Mouse (Mus musculus) midbrain, embryonic 12.5 days (tissue): Measurements from ENCODE around the gene Ap4e1. TPM values are rescaled to one million over a fixed set of nuclear protein-coding genes. Genes with fewer than 3 reads are reported as not detected.
"Not testable (repeated sequence)": the region's sequence is repeated elsewhere in the genome, so short reads cannot be mapped to it uniquely, and the experiment has no call there.

ENCODE experiments used
- ATAC-seq: fragments of 200-750 bp; cut with Nextera tagmentation; 2 replicates; pipeline ENCODE4 v1.8.0; 2017; ENCODE audit warnings: low read depth, moderate TSS enrichment, moderate library complexity; ENCODE audit not compliant: low FRiP score
- H3K27ac ChIP-seq: fragments of 300-500 bp; sonication (generic); replicated peaks from 2 replicates; pipeline ENCODE4 v1.5.1; 2016; ENCODE audit warnings: mild to moderate bottlenecking
- H3K27me3 ChIP-seq: fragments of 300-500 bp; sonication (generic); 2 replicates; pipeline ENCODE4 v1.6.1; 2016; ENCODE audit warnings: mild to moderate bottlenecking
- H3K36me3 ChIP-seq: fragments of 300-500 bp; sonication (generic); 2 replicates; pipeline ENCODE4 v1.6.1; 2016
- H3K4me1 ChIP-seq: fragments of 300-500 bp; sonication (generic); 2 replicates; pipeline ENCODE4 v1.6.1; 2016
- H3K4me2 ChIP-seq: fragments of 300-500 bp; sonication (generic); replicated peaks from 2 replicates; pipeline ENCODE4 v1.6.1; 2016; ENCODE audit warnings: mild to moderate bottlenecking, moderate library complexity
- H3K4me3 ChIP-seq: fragments of 300-500 bp; sonication (generic); 2 replicates; pipeline ENCODE4 v1.5.1; 2016; ENCODE audit warnings: mild to moderate bottlenecking
- H3K9ac ChIP-seq: fragments of 300-500 bp; sonication (generic); replicated peaks from 2 replicates; pipeline ENCODE4 v1.6.1; 2016; ENCODE audit warnings: mild to moderate bottlenecking, moderate library complexity
- H3K9me3 ChIP-seq: fragments of 300-500 bp; sonication (generic); 2 replicates; pipeline ENCODE4 v1.6.1; 2016; ENCODE audit warnings: mild to moderate bottlenecking
- WGBS: fragments of 180-500 bp; shearing (Covaris S2); methylation state at CpG from one replicate; pipeline ENCODE4 v1.1.7; 2016; 5-methylcytosine and 5-hydroxymethylcytosine counted together
- polyA plus RNA-seq: library from polyadenylated mRNA; unstranded; fragments of >200 nt; fragmentation: Nextera tagmentation; extraction: Ambion mirVana; gene quantifications from 2 replicates; pipeline ENCODE4 v1.2.1, GENCODE M21; 2016

Gene Ap4e1
- polyA plus RNA-seq, 1 experiment from 2014 or later, result 15.5 TPM

- no peaks in the 10 kb centered on the region for H3K9me3 ChIP-seq
- H3K27ac ChIP-seq, result no peak overlapping the region
- 44% methylated on average over 12 of the region's 12 CpGs for WGBS
- H3K27me3 ChIP-seq, result no peaks in the 10 kb centered on the region
- peaks cover 10% of the 10 kb centered on the region for H3K4me1 ChIP-seq
- peaks cover 9% of the 10 kb centered on the region; the same call in 1 of the 2 replicates for H3K36me3 ChIP-seq
- no peak overlapping the region for H3K4me3 ChIP-seq
- H3K4me2 ChIP-seq, result no peak overlapping the region
- H3K9ac ChIP-seq, result no peak overlapping the region
- ATAC-seq, result no peak
These were observed 1.7 kb upstream of the Ap4e1 start for GRCm38 (mm10) chr2:127006634-127007370.

GRCm38 (mm10) chr2:127007509-127007908 is 1.0 kb upstream of the Ap4e1 start:
- H3K4me2 ChIP-seq, result no peak overlapping the region
- no peaks in the 10 kb centered on the region for H3K27me3 ChIP-seq
- H3K4me1 ChIP-seq, result peaks cover 10% of the 10 kb centered on the region
- no peak overlapping the region for H3K27ac ChIP-seq
- no peak overlapping the region for H3K4me3 ChIP-seq
- H3K36me3 ChIP-seq, result peaks cover 16% of the 10 kb centered on the region
- WGBS, result 81% methylated on average over 5 of the region's 5 CpGs
- ATAC-seq, result no peak
- H3K9ac ChIP-seq, result no peak overlapping the region
- H3K9me3 ChIP-seq, result no peaks in the 10 kb centered on the region

- 94% methylated on average over 9 of the region's 9 CpGs for WGBS
- Histone ChIP-seq H3K4me1 (no peaks in the 10 kb centered on the region), H3K27ac (no peak overlapping the region), H3K4me3 (no peak overlapping the region), H3K9ac (no peak overlapping the region), H3K4me2 (no peak overlapping the region), H3K36me3 (peaks cover 48% of the 10 kb centered on the region), H3K27me3 (no peaks in the 10 kb centered on the region), H3K9me3 (no peaks in the 10 kb centered on the region)
- no peak for ATAC-seq
These were observed 26.6 kb downstream of the Ap4e1 start for GRCm38 (mm10) chr2:127035006-127035605.

GRCm38 (mm10) chr2:127037299-127037698 is 28.8 kb downstream of the Ap4e1 start:
- no peaks in the 10 kb centered on the region for H3K9me3 ChIP-seq
- no peak overlapping the region for H3K4me2 ChIP-seq
- no peak overlapping the region for H3K4me3 ChIP-seq
- WGBS, result 94% methylated on average over 4 of the region's 4 CpGs
- H3K27ac ChIP-seq, result no peak overlapping the region
- H3K27me3 ChIP-seq, result no peaks in the 10 kb centered on the region
- no peaks in the 10 kb centered on the region for H3K4me1 ChIP-seq
- H3K9ac ChIP-seq, result no peak overlapping the region
- peaks cover 39% of the 10 kb centered on the region for H3K36me3 ChIP-seq
- no peak for ATAC-seq

- H3K4me1 ChIP-seq, result no peaks in the 10 kb centered on the region
- H3K9me3 ChIP-seq, result no peaks in the 10 kb centered on the region
- H3K36me3 ChIP-seq, result peaks cover 56% of the 10 kb centered on the region
- 98% methylated on average over 9 of the region's 9 CpGs for WGBS
- no peak overlapping the region for H3K4me2 ChIP-seq
- H3K9ac ChIP-seq, result no peak overlapping the region
- H3K27me3 ChIP-seq, result no peaks in the 10 kb centered on the region
- no peak overlapping the region for H3K27ac ChIP-seq
- H3K4me3 ChIP-seq, result no peak overlapping the region
- no peak for ATAC-seq
These were observed 53.0 kb downstream of the Ap4e1 start for GRCm38 (mm10) chr2:127061471-127061870.

- H3K36me3 ChIP-seq, result peaks cover 7% of the 10 kb centered on the region; the same call in 1 of the 2 replicates
- H3K27me3 ChIP-seq, result no peaks in the 10 kb centered on the region
- H3K9ac ChIP-seq, result no peak overlapping the region
- no peaks in the 10 kb centered on the region for H3K9me3 ChIP-seq
- H3K4me3 ChIP-seq, result no peak overlapping the region
- no peak for ATAC-seq
- H3K27ac ChIP-seq, result no peak overlapping the region
- peaks cover 12% of the 10 kb centered on the region for H3K4me1 ChIP-seq
- 76% methylated on average over 7 of the region's 7 CpGs for WGBS
- no peak overlapping the region for H3K4me2 ChIP-seq
These were observed 60.3 kb downstream of the Ap4e1 start for GRCm38 (mm10) chr2:127068806-127069205.

GRCm38 (mm10) chr2:127069781-127070434 is 61.4 kb downstream of the Ap4e1 start:
- H3K36me3 ChIP-seq, result peaks cover 7% of the 10 kb centered on the region; the same call in 1 of the 2 replicates
- 0 out of 2 replicates have a peak overlapping the region, but pooled peaks have one; percentile 39 for H3K27ac ChIP-seq
- H3K9me3 ChIP-seq, result no peaks in the 10 kb centered on the region
- peak overlapping the region; percentile 71 for H3K4me2 ChIP-seq
- H3K9ac ChIP-seq, result peak overlapping the region; percentile 70; the same call in 1 of the 2 replicates
- peak overlapping the region; percentile 72 for H3K4me3 ChIP-seq
- WGBS, result 17% methylated on average over 11 of the region's 11 CpGs
- no peaks in the 10 kb centered on the region for H3K27me3 ChIP-seq
- H3K4me1 ChIP-seq, result peaks cover 12% of the 10 kb centered on the region
- peak; percentile 32; the same call in 1 of the 2 replicates for ATAC-seq

- H3K27me3 ChIP-seq, result no peaks in the 10 kb centered on the region
- peak; percentile 99 for ATAC-seq
These were observed 61.9 kb downstream of the Ap4e1 start, which contains the start of gene Blvra for GRCm38 (mm10) chr2:127070435-127070841. Gene Blvra (plus strand): TSS chr2:127070665.

GRCm38 (mm10) chr2:127070879-127071278 is 62.4 kb downstream of the Ap4e1 start:
- peak overlapping the region; percentile 70 for H3K9ac ChIP-seq
- H3K4me1 ChIP-seq, result peaks cover 12% of the 10 kb centered on the region
- peak; percentile 62 for ATAC-seq
- H3K9me3 ChIP-seq, result no peaks in the 10 kb centered on the region
- H3K27ac ChIP-seq, result peak overlapping the region; percentile 42; the same call in 1 of the 2 replicates
- peak overlapping the region; percentile 72 for H3K4me3 ChIP-seq
- H3K27me3 ChIP-seq, result no peaks in the 10 kb centered on the region
- WGBS, result 12% methylated on average over 9 of the region's 9 CpGs
- peaks cover 7% of the 10 kb centered on the region; the same call in 1 of the 2 replicates for H3K36me3 ChIP-seq
- peak overlapping the region; percentile 71 for H3K4me2 ChIP-seq

More at GRCm38 (mm10) chr2:127070435-127070841, 61.9 kb downstream of the Ap4e1 start, which contains the start of gene Blvra:
- Histone ChIP-seq H3K4me3 (peak within 1 kb of the TSS; percentile 72), H3K36me3 (peaks cover 7% of the 10 kb centered on the region; the same call in 1 of the 2 replicates), H3K4me1 (peaks cover 12% of the 10 kb centered on the region), H3K9ac (peak within 1 kb of the TSS; percentile 70), H3K9me3 (no peaks in the 10 kb centered on the region), H3K27ac (peak within 1 kb of the TSS; percentile 42; the same call in 1 of the 2 replicates), H3K4me2 (peak within 1 kb of the TSS; percentile 71)
- 1% methylated on average over 29 of the region's 32 CpGs for WGBS

- Histone ChIP-seq H3K4me2 (no peak overlapping the region), H3K9me3 (no peaks in the 10 kb centered on the region), H3K4me1 (peaks cover 12% of the 10 kb centered on the region), H3K27ac (no peak overlapping the region), H3K36me3 (no peaks in the 10 kb centered on the region), H3K4me3 (no peak overlapping the region), H3K27me3 (no peaks in the 10 kb centered on the region), H3K9ac (no peak overlapping the region)
- WGBS, result 89% methylated on average over 2 of the region's 2 CpGs
- no peak for ATAC-seq
These were observed 65.6 kb downstream of the Ap4e1 start for GRCm38 (mm10) chr2:127074116-127074515.

- Histone ChIP-seq H3K4me3 (no peak overlapping the region), H3K4me2 (no peak overlapping the region), H3K27ac (no peak overlapping the region), H3K4me1 (no peaks in the 10 kb centered on the region), H3K27me3 (no peaks in the 10 kb centered on the region), H3K9ac (no peak overlapping the region), H3K9me3 (no peaks in the 10 kb centered on the region), H3K36me3 (no peaks in the 10 kb centered on the region)
- WGBS, result 71% methylated on average over 9 of the region's 9 CpGs
- no peak for ATAC-seq
These were observed 69.1 kb downstream of the Ap4e1 start for GRCm38 (mm10) chr2:127077611-127078010.

- WGBS, result 73% methylated on average over 2 of the region's 2 CpGs
- H3K27ac ChIP-seq, result not testable (repeated sequence)
These were observed 70.5 kb downstream of the Ap4e1 start for GRCm38 (mm10) chr2:127079066-127079465.

More at GRCm38 (mm10) chr2:127079066-127079465, 70.5 kb downstream of the Ap4e1 start:
- H3K4me1 ChIP-seq, H3K9me3 ChIP-seq, H3K4me3 ChIP-seq, ATAC-seq, H3K9ac ChIP-seq, H3K27me3 ChIP-seq, H3K36me3 ChIP-seq, H3K4me2 ChIP-seq: not testable (repeated sequence)
